Mouse (Mus musculus): ENCODE measurements around the gene Vmn1r73. TPM values are rescaled to one million over a fixed set of nuclear protein-coding genes. Genes with fewer than 3 reads are reported as not detected.

Vmn1r73 gene
- polyA plus RNA-seq (2016; fragmentation: Nextera tagmentation; extraction: Ambion mirVana): not detected in 2 replicates

DNA sequence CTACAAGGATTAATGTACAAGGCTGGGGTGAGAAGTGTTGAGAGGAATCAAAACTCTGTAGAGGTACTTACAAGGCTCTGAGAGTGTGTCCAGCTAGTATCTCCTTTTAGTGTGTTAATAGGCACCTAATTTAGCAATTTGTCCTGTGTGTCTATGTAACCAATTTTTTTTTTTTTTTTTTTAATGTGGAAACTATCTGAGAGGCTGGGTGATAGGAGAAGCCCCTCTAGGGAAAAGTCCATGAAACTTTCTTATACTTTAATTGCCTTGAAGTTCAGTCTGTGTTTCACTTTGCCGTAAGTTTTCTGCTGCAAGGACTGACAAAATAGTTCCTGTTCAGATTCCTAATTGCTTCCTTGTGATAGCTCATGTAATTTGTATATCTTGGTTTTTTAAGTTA lies at the start of gene Vmn1r73:
Gene Vmn1r73, plus strand, starts transcription at position 301 of the 400 bp plus-strand sequence.
- no peak within 1 kb of the TSS for H3K4me3 ChIP-seq

More for the DNA sequence above, at the start of gene Vmn1r73:
- no peaks in the 10 kb centered on the region for H3K27me3 ChIP-seq (ENCODE audit: insufficient read depth, poor library complexity, severe bottlenecking)
- H3K27ac ChIP-seq: no peak within 1 kb of the TSS
- H3K4me1 ChIP-seq: no peaks in the 10 kb centered on the region
- no peaks in the 10 kb centered on the region for H3K36me3 ChIP-seq
- no peak for DNase-seq (ENCODE audit: low spot score)
- H3K9me3 ChIP-seq: peaks cover 6% of the 10 kb centered on the region
- 93% methylated on average over 1 of the region's 1 CpGs for WGBS

Other genes with a start within 250 kb of the Vmn1r73 start
- not detected in 2 replicates for gene Zscan4-ps2, start 216.0 kb upstream of the Vmn1r73 start, polyA plus RNA-seq (2016; fragmentation: Nextera tagmentation; extraction: Ambion mirVana)
- not detected in 2 replicates for gene Zscan4-ps3, start 121.0 kb upstream of the Vmn1r73 start, polyA plus RNA-seq (2016; fragmentation: Nextera tagmentation; extraction: Ambion mirVana)
- not detected in 2 replicates for gene Vmn1r72, start 50.1 kb upstream of the Vmn1r73 start, polyA plus RNA-seq (2016; fragmentation: Nextera tagmentation; extraction: Ambion mirVana)
- not detected in 2 replicates for gene Vmn1r74, start 103.7 kb downstream of the Vmn1r73 start, polyA plus RNA-seq (2016; fragmentation: Nextera tagmentation; extraction: Ambion mirVana)
- not detected in 2 replicates for gene Vmn1r75, start 144.4 kb downstream of the Vmn1r73 start, polyA plus RNA-seq (2016; fragmentation: Nextera tagmentation; extraction: Ambion mirVana)
- not detected in 2 replicates for gene Vmn1r76, start 207.9 kb downstream of the Vmn1r73 start, polyA plus RNA-seq (2016; fragmentation: Nextera tagmentation; extraction: Ambion mirVana)

All from heart, embryonic 10.5 days (tissue).